Mouse (Mus musculus) neural tube, embryonic 14.5 days (tissue): ENCODE measurements at regions not wholly inside any gene's neighbourhood (a gene's known extent, or its start where the extent isn't known, plus 50 kb on each side); places are given as distances from the start of the nearest gene placed in this dataset.

Experiments
- ATAC-seq: fragments of 200-750 bp; cut with Nextera tagmentation; 2 replicates; pipeline ENCODE4 v1.8.0; 2017; ENCODE audit warnings: low read depth, mild to moderate bottlenecking, moderate TSS enrichment, moderate library complexity
- H3K27ac ChIP-seq: fragments of 300-500 bp; sonication (generic); 2 replicates; pipeline ENCODE4 v1.5.1; 2014; ENCODE audit warnings: low read depth, mild to moderate bottlenecking, control low read depth, low read length, moderate library complexity, mixed read lengths
- H3K27me3 ChIP-seq: fragments of 300-500 bp; sonication (generic); 2 replicates; pipeline ENCODE4 v1.6.1; 2014; ENCODE audit warnings: low read length; ENCODE audit not compliant: control insufficient read depth, insufficient read depth
- H3K36me3 ChIP-seq: fragments of 300-500 bp; sonication (generic); 2 replicates; pipeline ENCODE4 v1.6.1; 2014; ENCODE audit warnings: low read length, mixed read lengths; ENCODE audit not compliant: control insufficient read depth, insufficient read depth
- H3K4me1 ChIP-seq: fragments of 300-500 bp; sonication (generic); 2 replicates; pipeline ENCODE4 v1.6.1; 2014; ENCODE audit warnings: low read length; ENCODE audit not compliant: control insufficient read depth, insufficient read depth
- H3K4me2 ChIP-seq: fragments of 300-500 bp; sonication (generic); 2 replicates; pipeline ENCODE4 v1.6.1; 2014; ENCODE audit warnings: mild to moderate bottlenecking, low read depth, low read length, control low read depth
- H3K4me3 ChIP-seq: fragments of 300-500 bp; sonication (generic); 2 replicates; pipeline ENCODE4 v1.5.1; 2014; ENCODE audit warnings: low read depth, low read length, control low read depth, mixed read lengths
- H3K9ac ChIP-seq: fragments of 300-500 bp; sonication (generic); replicated peaks from 2 replicates; pipeline ENCODE4 v1.6.1; 2014; ENCODE audit warnings: low read depth, mild to moderate bottlenecking, control low read depth, low read length, mixed read lengths
- H3K9me3 ChIP-seq: fragments of 300-500 bp; sonication (generic); 2 replicates; pipeline ENCODE4 v1.6.1; 2016; ENCODE audit warnings: low read length; ENCODE audit not compliant: control insufficient read depth
- WGBS: fragments of 180-500 bp; shearing (Covaris S2); extraction: QIAGEN DNeasy Blood & Tissue Kit; methylation state at CpG from one replicate; pipeline ENCODE4 v1.1.7; 2014; 5-methylcytosine and 5-hydroxymethylcytosine counted together

- Histone ChIP-seq H3K36me3 (no peaks in the 10 kb centered on the region), H3K4me1 (no peaks in the 10 kb centered on the region; the same call in 1 of the 2 replicates), H3K27ac (peak overlapping the region; percentile 12; the same call in 1 of the 2 replicates), H3K4me3 (no peak overlapping the region), H3K27me3 (no peaks in the 10 kb centered on the region), H3K9me3 (no peaks in the 10 kb centered on the region), H3K9ac (no peak overlapping the region), H3K4me2 (0 out of 2 replicates have a peak overlapping the region, but pooled peaks have one; percentile 5)
- 21% methylated on average over 9 of the region's 9 CpGs for WGBS
- no peak for ATAC-seq
Observed at GRCm38 (mm10) chr2:74243801-74244200, 332.7 kb upstream of the Atp5g3 start.

- no peaks in the 10 kb centered on the region for H3K27me3 ChIP-seq
- no peak overlapping the region for H3K4me3 ChIP-seq
- H3K9me3 ChIP-seq, result no peaks in the 10 kb centered on the region
- no peak overlapping the region for H3K9ac ChIP-seq
- H3K4me1 ChIP-seq, result no peaks in the 10 kb centered on the region; the same call in 1 of the 2 replicates
- ATAC-seq, result no peak; the same call in 1 of the 2 replicates
- no peak overlapping the region for H3K27ac ChIP-seq
- no peak overlapping the region for H3K4me2 ChIP-seq
- WGBS, result 30% methylated on average over 10 of the region's 10 CpGs
- no peaks in the 10 kb centered on the region for H3K36me3 ChIP-seq
Observed at GRCm38 (mm10) chr2:74239586-74239985, 328.5 kb upstream of the Atp5g3 start.

- Histone ChIP-seq H3K9me3 (no peaks in the 10 kb centered on the region), H3K4me1 (no peaks in the 10 kb centered on the region), H3K4me2 (no peak overlapping the region), H3K9ac (no peak overlapping the region), H3K27ac (no peak overlapping the region), H3K27me3 (no peaks in the 10 kb centered on the region), H3K4me3 (no peak overlapping the region), H3K36me3 (no peaks in the 10 kb centered on the region)
- WGBS, result 90% methylated on average over 3 of the region's 3 CpGs
- ATAC-seq, result no peak; the same call in 1 of the 2 replicates
Observed at GRCm38 (mm10) chr2:74217437-74217836, 306.3 kb upstream of the Atp5g3 start.

- no peak overlapping the region for H3K27ac ChIP-seq
Observed at GRCm38 (mm10) chr2:74210210-74210609, 299.1 kb upstream of the Atp5g3 start.

GRCm38 (mm10) chr2:74209421-74209917, 298.3 kb upstream of the Atp5g3 start:
- Histone ChIP-seq H3K36me3 (no peaks in the 10 kb centered on the region), H3K27me3 (no peaks in the 10 kb centered on the region), H3K27ac (no peak overlapping the region), H3K9ac (no peak overlapping the region), H3K4me1 (no peaks in the 10 kb centered on the region), H3K9me3 (no peaks in the 10 kb centered on the region), H3K4me3 (no peak overlapping the region), H3K4me2 (no peak overlapping the region)
- 63% methylated on average over 3 of the region's 3 CpGs for WGBS
- no peak for ATAC-seq

More at GRCm38 (mm10) chr2:74210210-74210609, 299.1 kb upstream of the Atp5g3 start:
- Histone ChIP-seq H3K36me3 (no peaks in the 10 kb centered on the region), H3K27me3 (no peaks in the 10 kb centered on the region), H3K4me2 (no peak overlapping the region), H3K4me3 (no peak overlapping the region), H3K9me3 (no peaks in the 10 kb centered on the region), H3K9ac (no peak overlapping the region), H3K4me1 (no peaks in the 10 kb centered on the region)
- no peak for ATAC-seq
- 45% methylated on average over 9 of the region's 9 CpGs for WGBS

GRCm38 (mm10) chr2:74207440-74207839, 296.3 kb upstream of the Atp5g3 start:
- no peak for ATAC-seq

GRCm38 (mm10) chr2:74202776-74203175, 291.6 kb upstream of the Atp5g3 start:
- H3K27ac ChIP-seq, result no peak overlapping the region
- H3K9ac ChIP-seq, result no peak overlapping the region
- H3K27me3 ChIP-seq, result no peaks in the 10 kb centered on the region
- no peaks in the 10 kb centered on the region for H3K36me3 ChIP-seq
- no peak for ATAC-seq
- H3K4me2 ChIP-seq, result no peak overlapping the region
- no peaks in the 10 kb centered on the region for H3K4me1 ChIP-seq
- H3K4me3 ChIP-seq, result no peak overlapping the region
- 59% methylated on average over 3 of the region's 3 CpGs for WGBS
- H3K9me3 ChIP-seq, result no peaks in the 10 kb centered on the region

More at GRCm38 (mm10) chr2:74207440-74207839, 296.3 kb upstream of the Atp5g3 start:
- Histone ChIP-seq H3K27ac (no peak overlapping the region), H3K9me3 (no peaks in the 10 kb centered on the region), H3K36me3 (no peaks in the 10 kb centered on the region), H3K9ac (no peak overlapping the region), H3K4me1 (no peaks in the 10 kb centered on the region), H3K4me2 (no peak overlapping the region), H3K27me3 (no peaks in the 10 kb centered on the region), H3K4me3 (no peak overlapping the region)
- 64% methylated on average over 10 of the region's 10 CpGs for WGBS

GRCm38 (mm10) chr2:74201608-74202323, 290.6 kb upstream of the Atp5g3 start:
- no peak for ATAC-seq
- no peak overlapping the region for H3K4me3 ChIP-seq
- H3K36me3 ChIP-seq, result no peaks in the 10 kb centered on the region
- H3K9ac ChIP-seq, result no peak overlapping the region
- no peaks in the 10 kb centered on the region for H3K9me3 ChIP-seq
- H3K27ac ChIP-seq, result no peak overlapping the region
- H3K4me2 ChIP-seq, result no peak overlapping the region
- no peaks in the 10 kb centered on the region for H3K27me3 ChIP-seq
- 38% methylated on average over 11 of the region's 11 CpGs for WGBS
- H3K4me1 ChIP-seq, result no peaks in the 10 kb centered on the region

- no peaks in the 10 kb centered on the region for H3K4me1 ChIP-seq
- 41% methylated on average over 12 of the region's 12 CpGs for WGBS
Observed at GRCm38 (mm10) chr2:74199550-74199949, 288.4 kb upstream of the Atp5g3 start.

More at GRCm38 (mm10) chr2:74199550-74199949, 288.4 kb upstream of the Atp5g3 start:
- no peak overlapping the region for H3K27ac ChIP-seq
- H3K27me3 ChIP-seq, result no peaks in the 10 kb centered on the region
- H3K36me3 ChIP-seq, result no peaks in the 10 kb centered on the region
- no peaks in the 10 kb centered on the region for H3K9me3 ChIP-seq
- H3K9ac ChIP-seq, result no peak overlapping the region
- H3K4me2 ChIP-seq, result no peak overlapping the region
- no peak overlapping the region for H3K4me3 ChIP-seq
- no peak for ATAC-seq
